14 mouse cellular contexts compared by ENCODE assay signal in genomic region chr11:96326705-96327104, GRCm38 (mm10). TPM values are rescaled to one million over a fixed set of nuclear protein-coding genes. Genes with fewer than 3 reads are reported as not detected.
DNase-seq lines count a peak whose midpoint lies in the region; ATAC-seq and TF ChIP-seq lines count a peak whose summit lies in the region.
"Had no signal": no experiment of that assay in that cellular context is flagged by ENCODE, and none has a peak within 500 bp of the region (broad histone marks: within the 10 kb centered on the region; RNA-seq: fewer than 3 reads in every experiment).

No protein-coding gene starts in this region.

- H3K27ac ChIP-seq in heart, embryonic 10.5 days = peak overlapping the region; percentile 77
- H3K27ac ChIP-seq in lung, embryonic 14.5 days (ENCODE audit: low read depth) = peak overlapping the region; percentile 100
- peak overlapping the region; percentile 89 for H3K27ac ChIP-seq in intestine, embryonic 15.5 days
- H3K27ac ChIP-seq in stomach, embryonic 16.5 days (ENCODE audit: low read length) = peak overlapping the region; percentile 98

- no peaks in the 10 kb centered on the region for H3K36me3 ChIP-seq in heart, embryonic 10.5 days
- peaks cover 18% of the 10 kb centered on the region for H3K36me3 ChIP-seq in lung, embryonic 14.5 days (ENCODE audit: insufficient read depth)
- no peaks in the 10 kb centered on the region for H3K36me3 ChIP-seq in intestine, embryonic 15.5 days
- H3K36me3 ChIP-seq in stomach, embryonic 16.5 days (ENCODE audit: control insufficient read depth, insufficient read depth, low read length) = no peaks in the 10 kb centered on the region

- H3K9ac ChIP-seq in lung, embryonic 14.5 days = peak overlapping the region; percentile 99
- H3K9ac ChIP-seq in intestine, embryonic 15.5 days = peak overlapping the region; percentile 39
- peak overlapping the region; percentile 84 for H3K9ac ChIP-seq in stomach, embryonic 16.5 days (ENCODE audit: low read length)

- no peaks in the 10 kb centered on the region for H3K9me3 ChIP-seq in heart, embryonic 10.5 days
- no peaks in the 10 kb centered on the region for H3K9me3 ChIP-seq in lung, embryonic 14.5 days (ENCODE audit: low read depth, low read length)
- no peaks in the 10 kb centered on the region for H3K9me3 ChIP-seq in intestine, embryonic 15.5 days
- H3K9me3 ChIP-seq in stomach, embryonic 16.5 days (replicated peaks; ENCODE audit: control insufficient read depth, low read length) = no peaks in the 10 kb centered on the region

- peak overlapping the region; percentile 39 for H3K4me3 ChIP-seq in heart, embryonic 10.5 days
- peak overlapping the region; percentile 72 for H3K4me3 ChIP-seq in lung, embryonic 14.5 days (ENCODE audit: low read depth, low read length)
- H3K4me3 ChIP-seq in intestine, embryonic 15.5 days (replicated peaks) = peak overlapping the region; percentile 29
- peak overlapping the region; percentile 63 for H3K4me3 ChIP-seq in stomach, embryonic 16.5 days (replicated peaks; ENCODE audit: low read length)
- H3K4me3 ChIP-seq: erythroblast, embryonic 14.5 days had no signal

- intact Hi-C loops in heart, postnatal 14 days (cut with DNase I) = no loop called here

- peaks cover 100% of the 10 kb centered on the region for H3K27me3 ChIP-seq in heart, embryonic 10.5 days (ENCODE audit: insufficient read depth, poor library complexity, severe bottlenecking)
- 0 out of 2 replicates have a peak, but pooled peaks cover 7% of the 10 kb centered on the region for H3K27me3 ChIP-seq in lung, embryonic 14.5 days (ENCODE audit: insufficient read depth, low read length)
- H3K27me3 ChIP-seq in intestine, embryonic 15.5 days (replicated peaks) = 0 out of 2 replicates have a peak, but pooled peaks cover 4% of the 10 kb centered on the region
- peaks cover 5% of the 10 kb centered on the region; the same call in 1 of the 2 replicates for H3K27me3 ChIP-seq in stomach, embryonic 16.5 days (ENCODE audit: control insufficient read depth, insufficient read depth, low read length)

- H3K4me2 ChIP-seq in lung, embryonic 14.5 days = peak overlapping the region; percentile 84
- peak overlapping the region; percentile 81 for H3K4me2 ChIP-seq in intestine, embryonic 15.5 days (replicated peaks)
- peak overlapping the region; percentile 65 for H3K4me2 ChIP-seq in stomach, embryonic 16.5 days (ENCODE audit: low read depth, low read length)

- H3K4me1 ChIP-seq in heart, embryonic 10.5 days = peaks cover 12% of the 10 kb centered on the region; the same call in 1 of the 2 replicates
- H3K4me1 ChIP-seq in lung, embryonic 14.5 days (ENCODE audit: insufficient read depth) = peaks cover 12% of the 10 kb centered on the region
- H3K4me1 ChIP-seq in intestine, embryonic 15.5 days (replicated peaks) = peaks cover 28% of the 10 kb centered on the region
- H3K4me1 ChIP-seq in stomach, embryonic 16.5 days (ENCODE audit: control insufficient read depth, insufficient read depth, low read length) = peaks cover 21% of the 10 kb centered on the region

- WGBS in heart, embryonic 10.5 days = 3% methylated on average over 12 of the region's 12 CpGs
- 4% methylated on average over 12 of the region's 12 CpGs for WGBS in lung, embryonic 14.5 days
- 32% methylated on average over 12 of the region's 12 CpGs for WGBS in intestine, embryonic 15.5 days
- 12% methylated on average over 12 of the region's 12 CpGs for WGBS in stomach, embryonic 16.5 days

- no peak for TF ChIP-seq CTCF in lung, embryonic 14.5 days (IDR thresholded peaks at IDR 0.05; ENCODE audit: low read depth)

- ATAC-seq in lung, embryonic 14.5 days (ENCODE audit: insufficient read depth) = no peak
- no peak for ATAC-seq in intestine, embryonic 15.5 days
- ATAC-seq in stomach, embryonic 16.5 days (ENCODE audit: insufficient read depth, low FRiP score) = no peak
- ATAC-seq in megakaryocyte-erythroid progenitor cell, adult 5-6 weeks (replicated peaks; ENCODE audit: low FRiP score, low TSS enrichment, poor library complexity, severe bottlenecking) = no peak
- no peak for ATAC-seq in CD4-positive, CD25-positive, alpha-beta regulatory T cell, adult 4 months
- ATAC-seq: midbrain, embryonic 16.5 days had no signal

- no peak for DNase-seq in heart, embryonic 10.5 days (ENCODE audit: low spot score)
- no peak for DNase-seq in heart, postnatal 14 days
- DNase-seq in lung, embryonic 14.5 days = no peak
- DNase-seq in lung, postnatal 4 days = no peak
- DNase-seq: adrenal gland, postnatal 14 days; left cerebral cortex, postnatal 4 days had no signal

RNA-seq across cellular contexts. Expression of gene Hoxb3, which starts 3.6 kb away (rescaled TPM):
- polyA plus RNA-seq in heart, embryonic 10.5 days (2016; fragmentation: Nextera tagmentation; extraction: Ambion mirVana) = 0.42 and 1.8 TPM in 2 replicates
- total RNA-seq in heart, postnatal 14 days (2021) = under 1 TPM; 0.76 to 0.79 TPM
- 3.9 and 6.3 TPM in 2 replicates for polyA plus RNA-seq in lung, embryonic 14.5 days (2014; fragmentation: Nextera tagmentation; extraction: Ambion mirVana)
- polyA plus RNA-seq in intestine, embryonic 15.5 days (2015; fragmentation: Nextera tagmentation; extraction: Ambion mirVana) = 1.8 and 2.7 TPM in 2 replicates
- 0.99 and 1.5 TPM in 2 replicates for polyA plus RNA-seq in stomach, embryonic 16.5 days (2015; fragmentation: Nextera tagmentation; extraction: Ambion mirVana)
- total RNA-seq in megakaryocyte-erythroid progenitor cell, adult 5-6 weeks (2014; fragmentation: Nextera tagmentation) = 0.28 and 0.79 TPM in 2 replicates
- total RNA-seq in megakaryocyte-erythroid progenitor cell, adult 5-6 weeks (2017) = not detected in 2 replicates
- under 1 TPM; 0.22 to 0.56 TPM for polyA plus RNA-seq in CD4-positive, CD25-positive, alpha-beta regulatory T cell, adult 4 months (2017; shearing (Covaris generic))
- total RNA-seq: layer of hippocampus, postnatal 10 days; left cerebral cortex, postnatal 4 days had no signal
- polyA plus RNA-seq: cortical plate, adult 2 months; erythroblast, embryonic 14.5 days; midbrain, embryonic 16.5 days had no signal

RNA-seq across cellular contexts. Expression of gene Hoxb4, which starts 8.6 kb away (rescaled TPM):
- 0.31 and 2.0 TPM in 2 replicates for polyA plus RNA-seq in heart, embryonic 10.5 days (2016; fragmentation: Nextera tagmentation; extraction: Ambion mirVana)
- total RNA-seq in heart, postnatal 14 days (2021) = 1 to 10 TPM; 1.0 to 1.3 TPM
- polyA plus RNA-seq in lung, embryonic 14.5 days (2014; fragmentation: Nextera tagmentation; extraction: Ambion mirVana) = 3.8 and 3.9 TPM in 2 replicates
- polyA plus RNA-seq in intestine, embryonic 15.5 days (2015; fragmentation: Nextera tagmentation; extraction: Ambion mirVana) = 2.8 and 3.2 TPM in 2 replicates
- 2.2 and 2.7 TPM in 2 replicates for polyA plus RNA-seq in stomach, embryonic 16.5 days (2015; fragmentation: Nextera tagmentation; extraction: Ambion mirVana)
- total RNA-seq in megakaryocyte-erythroid progenitor cell, adult 5-6 weeks (2014; fragmentation: Nextera tagmentation) = 0.12 and 0.66 TPM in 2 replicates
- total RNA-seq in megakaryocyte-erythroid progenitor cell, adult 5-6 weeks (2017) = 0.70 and 1.9 TPM in 2 replicates
- polyA plus RNA-seq in CD4-positive, CD25-positive, alpha-beta regulatory T cell, adult 4 months (2017; shearing (Covaris generic)) = 1 to 10 TPM; 1.9 to 2.5 TPM
- total RNA-seq: layer of hippocampus, postnatal 10 days; left cerebral cortex, postnatal 4 days had no signal
- polyA plus RNA-seq: cortical plate, adult 2 months; erythroblast, embryonic 14.5 days; midbrain, embryonic 16.5 days had no signal

RNA-seq across cellular contexts. Expression of gene Hoxb5, which starts 23.6 kb away (rescaled TPM):
- 1.0 and 5.2 TPM in 2 replicates for polyA plus RNA-seq in heart, embryonic 10.5 days (2016; fragmentation: Nextera tagmentation; extraction: Ambion mirVana)
- under 1 TPM; 0.19 to 0.22 TPM for total RNA-seq in heart, postnatal 14 days (2021)
- polyA plus RNA-seq in lung, embryonic 14.5 days (2014; fragmentation: Nextera tagmentation; extraction: Ambion mirVana) = 65.9 and 76.1 TPM in 2 replicates
- polyA plus RNA-seq in intestine, embryonic 15.5 days (2015; fragmentation: Nextera tagmentation; extraction: Ambion mirVana) = 27.2 and 31.3 TPM in 2 replicates
- 13.8 TPM in 2 replicates for polyA plus RNA-seq in stomach, embryonic 16.5 days (2015; fragmentation: Nextera tagmentation; extraction: Ambion mirVana)
- not detected in 2 replicates for total RNA-seq in megakaryocyte-erythroid progenitor cell, adult 5-6 weeks (2014; fragmentation: Nextera tagmentation)
- total RNA-seq in megakaryocyte-erythroid progenitor cell, adult 5-6 weeks (2017) = not detected in 2 replicates
- not detected for polyA plus RNA-seq in CD4-positive, CD25-positive, alpha-beta regulatory T cell, adult 4 months (2017; shearing (Covaris generic))
- total RNA-seq: layer of hippocampus, postnatal 10 days; left cerebral cortex, postnatal 4 days had no signal
- polyA plus RNA-seq: cortical plate, adult 2 months; erythroblast, embryonic 14.5 days; midbrain, embryonic 16.5 days had no signal

RNA-seq across cellular contexts. Expression of gene Hoxb2, which starts 23.6 kb away (rescaled TPM):
- polyA plus RNA-seq in heart, embryonic 10.5 days (2016; fragmentation: Nextera tagmentation; extraction: Ambion mirVana) = 5.7 and 27.6 TPM in 2 replicates
- total RNA-seq in heart, postnatal 14 days (2021) = 1 to 10 TPM in 1 of 2 experiments, under 1 TPM in 1; 0.78 to 1.3 TPM
- polyA plus RNA-seq in lung, embryonic 14.5 days (2014; fragmentation: Nextera tagmentation; extraction: Ambion mirVana) = 48.9 and 51.6 TPM in 2 replicates
- 17.7 and 19.8 TPM in 2 replicates for polyA plus RNA-seq in intestine, embryonic 15.5 days (2015; fragmentation: Nextera tagmentation; extraction: Ambion mirVana)
- polyA plus RNA-seq in stomach, embryonic 16.5 days (2015; fragmentation: Nextera tagmentation; extraction: Ambion mirVana) = 9.1 and 11.5 TPM in 2 replicates
- total RNA-seq in megakaryocyte-erythroid progenitor cell, adult 5-6 weeks (2014; fragmentation: Nextera tagmentation) = 0.37 TPM in 1 of 2 replicates, not detected in the other
- total RNA-seq in megakaryocyte-erythroid progenitor cell, adult 5-6 weeks (2017) = 0.42 TPM in 1 of 2 replicates, not detected in the other
- polyA plus RNA-seq in CD4-positive, CD25-positive, alpha-beta regulatory T cell, adult 4 months (2017; shearing (Covaris generic)) = under 1 TPM in 1 of 2 experiments, not detected in 1; 0.09 TPM
- total RNA-seq: layer of hippocampus, postnatal 10 days; left cerebral cortex, postnatal 4 days had no signal
- polyA plus RNA-seq: cortical plate, adult 2 months; erythroblast, embryonic 14.5 days had no signal

RNA-seq across cellular contexts. Expression of gene Hoxb6, which starts 34.4 kb away (rescaled TPM):
- 0.42 and 2.2 TPM in 2 replicates for polyA plus RNA-seq in heart, embryonic 10.5 days (2016; fragmentation: Nextera tagmentation; extraction: Ambion mirVana)
- total RNA-seq in heart, postnatal 14 days (2021) = not detected
- polyA plus RNA-seq in lung, embryonic 14.5 days (2014; fragmentation: Nextera tagmentation; extraction: Ambion mirVana) = 19.7 and 24.4 TPM in 2 replicates
- polyA plus RNA-seq in intestine, embryonic 15.5 days (2015; fragmentation: Nextera tagmentation; extraction: Ambion mirVana) = 14.4 and 16.1 TPM in 2 replicates
- 5.6 and 8.3 TPM in 2 replicates for polyA plus RNA-seq in stomach, embryonic 16.5 days (2015; fragmentation: Nextera tagmentation; extraction: Ambion mirVana)
- not detected in 2 replicates for total RNA-seq in megakaryocyte-erythroid progenitor cell, adult 5-6 weeks (2014; fragmentation: Nextera tagmentation)
- 0.72 TPM in 1 of 2 replicates, not detected in the other for total RNA-seq in megakaryocyte-erythroid progenitor cell, adult 5-6 weeks (2017)
- polyA plus RNA-seq in CD4-positive, CD25-positive, alpha-beta regulatory T cell, adult 4 months (2017; shearing (Covaris generic)) = not detected
- total RNA-seq: layer of hippocampus, postnatal 10 days; left cerebral cortex, postnatal 4 days had no signal
- polyA plus RNA-seq: cortical plate, adult 2 months; erythroblast, embryonic 14.5 days; midbrain, embryonic 16.5 days had no signal

Comparison
In these comparisons a context has a peak if more than half of its experiments do, and no peak if none do; other contexts are left out.
1. H3K9ac ChIP-seq: peak in every context shown above with its lines; median percentile 99 in lung, embryonic 14.5 days; 84 in stomach, embryonic 16.5 days; 39 in intestine, embryonic 15.5 days.